8 mouse cellular contexts compared by ENCODE assay signal in the genomic region with DNA sequence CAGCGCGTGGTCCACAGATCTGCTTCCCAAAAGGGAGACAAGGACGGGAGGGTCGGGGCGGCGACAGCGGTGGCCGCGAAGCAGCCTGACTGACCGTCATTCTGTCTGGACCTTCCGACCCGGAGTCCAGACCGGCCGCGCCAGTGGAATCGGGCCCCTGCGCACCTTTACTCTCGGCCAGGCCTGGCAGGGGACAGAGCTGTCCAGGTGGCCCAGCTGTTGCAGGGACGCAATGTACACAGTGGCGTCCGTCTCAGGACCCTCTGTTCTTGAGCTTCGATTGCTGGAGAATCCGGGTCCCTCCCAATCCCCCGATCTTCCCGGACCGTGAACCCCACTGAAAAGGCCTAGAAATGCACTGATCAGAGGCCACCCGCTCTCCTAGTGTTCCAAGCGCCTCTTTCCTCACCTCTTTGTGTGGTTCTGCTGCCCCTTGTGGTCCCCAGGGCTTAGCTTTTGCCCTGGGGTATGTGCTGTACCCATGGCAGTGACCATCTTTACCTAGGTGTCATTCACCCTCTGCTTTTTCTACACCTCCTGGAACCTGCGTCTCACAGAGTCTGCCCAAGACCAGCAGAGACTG. TPM values are rescaled to one million over a fixed set of nuclear protein-coding genes. Genes with fewer than 3 reads are reported as not detected.
DNase-seq lines count a peak whose midpoint lies in the region; ATAC-seq and TF ChIP-seq lines count a peak whose summit lies in the region.

No protein-coding gene starts in this region.

- H3K27ac ChIP-seq in heart, adult 2 months = peak overlapping the region; percentile 17
- no peak overlapping the region for H3K27ac ChIP-seq in forebrain, embryonic 16.5 days (ENCODE audit: low read length)
- H3K27ac ChIP-seq in liver, embryonic 12.5 days = peak overlapping the region; percentile 38; the same call in 1 of the 2 replicates
- peak overlapping the region; percentile 18; the same call in 1 of the 2 replicates for H3K27ac ChIP-seq in stomach, postnatal 0 days (replicated peaks)

- peak overlapping the region; percentile 78 for H3K4me2 ChIP-seq in forebrain, embryonic 16.5 days (ENCODE audit: low read length)
- peak overlapping the region; percentile 78 for H3K4me2 ChIP-seq in liver, embryonic 12.5 days
- peak overlapping the region; percentile 95 for H3K4me2 ChIP-seq in stomach, postnatal 0 days (replicated peaks; ENCODE audit: low read depth)

- H3K9me3 ChIP-seq in forebrain, embryonic 16.5 days (ENCODE audit: control insufficient read depth, low read length) = no peaks in the 10 kb centered on the region
- no peaks in the 10 kb centered on the region for H3K9me3 ChIP-seq in liver, embryonic 12.5 days (replicated peaks)
- no peaks in the 10 kb centered on the region for H3K9me3 ChIP-seq in stomach, postnatal 0 days (ENCODE audit: control insufficient read depth, low read length)

- H3K4me1 ChIP-seq in heart, adult 2 months (ENCODE audit: control insufficient read depth, insufficient read depth, low read length) = peaks cover 2% of the 10 kb centered on the region
- peaks cover 8% of the 10 kb centered on the region for H3K4me1 ChIP-seq in forebrain, embryonic 16.5 days (replicated peaks; ENCODE audit: control insufficient read depth, insufficient read depth, low read length)
- H3K4me1 ChIP-seq in liver, embryonic 12.5 days = peaks cover 30% of the 10 kb centered on the region
- H3K4me1 ChIP-seq in stomach, postnatal 0 days (replicated peaks; ENCODE audit: control insufficient read depth, insufficient read depth) = no peaks in the 10 kb centered on the region

- WGBS in heart, adult 2 months = 18% methylated on average over 29 of the region's 29 CpGs
- 4% methylated on average over 29 of the region's 29 CpGs for WGBS in forebrain, embryonic 16.5 days
- 5% methylated on average over 29 of the region's 29 CpGs for WGBS in liver, embryonic 12.5 days (ENCODE audit: insufficient replicate concordance)
- 15% methylated on average over 21 of the region's 29 CpGs for WGBS in stomach, postnatal 0 days

- H3K9ac ChIP-seq in heart, adult 2 months (ENCODE audit: low read depth, low read length) = peak overlapping the region; percentile 76
- H3K9ac ChIP-seq in forebrain, embryonic 16.5 days (replicated peaks; ENCODE audit: low read depth, low read length) = peak overlapping the region; percentile 49
- H3K9ac ChIP-seq in liver, embryonic 12.5 days = peak overlapping the region; percentile 55
- H3K9ac ChIP-seq in stomach, postnatal 0 days (ENCODE audit: low read length) = peak overlapping the region; percentile 63

- no peak for TF ChIP-seq POLR2A in heart, adult 2 months (IDR thresholded peaks at IDR 0.05; ENCODE audit: insufficient read depth, low read depth, low read length)

- H3K4me3 ChIP-seq in heart, adult 2 months = peak overlapping the region; percentile 58
- H3K4me3 ChIP-seq in forebrain, embryonic 16.5 days (replicated peaks; ENCODE audit: low read length) = peak overlapping the region; percentile 49
- H3K4me3 ChIP-seq in liver, embryonic 12.5 days = peak overlapping the region; percentile 58
- H3K4me3 ChIP-seq in stomach, postnatal 0 days (ENCODE audit: low read depth, low read length) = peak overlapping the region; percentile 52

- H3K36me3 ChIP-seq in heart, adult 2 months (ENCODE audit: control insufficient read depth, insufficient read depth, low read length) = no peaks in the 10 kb centered on the region
- no peaks in the 10 kb centered on the region for H3K36me3 ChIP-seq in forebrain, embryonic 16.5 days (ENCODE audit: control insufficient read depth, insufficient read depth)
- no peaks in the 10 kb centered on the region for H3K36me3 ChIP-seq in liver, embryonic 12.5 days
- no peaks in the 10 kb centered on the region for H3K36me3 ChIP-seq in stomach, postnatal 0 days (ENCODE audit: control insufficient read depth, insufficient read depth, low read length)

- no peaks in the 10 kb centered on the region for H3K27me3 ChIP-seq in heart, adult 2 months (ENCODE audit: control insufficient read depth, insufficient read depth, low read length)
- peaks cover 27% of the 10 kb centered on the region for H3K27me3 ChIP-seq in forebrain, embryonic 16.5 days (replicated peaks; ENCODE audit: control insufficient read depth, insufficient read depth, low read length)
- H3K27me3 ChIP-seq in liver, embryonic 12.5 days (replicated peaks) = peaks cover 84% of the 10 kb centered on the region
- H3K27me3 ChIP-seq in stomach, postnatal 0 days (ENCODE audit: control insufficient read depth, insufficient read depth, low read length) = no peaks in the 10 kb centered on the region; the same call in 1 of the 2 replicates

- no peak for DNase-seq in heart, adult 2 months
- no peak for DNase-seq in heart, postnatal 10 days
- DNase-seq in ES-CJ7 (ENCODE audit: low read depth, low spot score) = peak; percentile 48
- no peak for DNase-seq in stomach, postnatal 0 days (ENCODE audit: low spot score)
- DNase-seq in thymus, postnatal 25 days = no peak
- no peak for DNase-seq in layer of hippocampus, adult 11-12 months (ENCODE audit: low spot score)

- no peak for ATAC-seq in forebrain, embryonic 16.5 days
- ATAC-seq in liver, embryonic 12.5 days = peak; percentile 45
- peak; percentile 28 for ATAC-seq in stomach, postnatal 0 days (ENCODE audit: low FRiP score, low TSS enrichment)

- H3K79me2 ChIP-seq in heart, adult 2 months (replicated peaks; ENCODE audit: control insufficient read depth, insufficient read depth, low read length) = no peaks in the 10 kb centered on the region

- no peak for TF ChIP-seq EP300 in heart, adult 2 months (IDR thresholded peaks at IDR 0.05; ENCODE audit: insufficient read depth, low read depth, low read length)
- no peak for TF ChIP-seq EP300 in stomach, postnatal 0 days (optimal IDR thresholded peaks at IDR 0.05)

- intact Hi-C loops in heart, adult 2 months (cut with DNase I) = no loop called here
- intact Hi-C loops in heart, postnatal 10 days (cut with DNase I) = no loop called here

- peak; percentile 33 for TF ChIP-seq CTCF in heart, adult 2 months (IDR thresholded peaks at IDR 0.05)
- peak; percentile 45 for TF ChIP-seq CTCF in stomach, postnatal 0 days (IDR thresholded peaks at IDR 0.05; ENCODE audit: low read depth)

RNA-seq across cellular contexts. Expression of a gene that starts 0.5 kb away (rescaled TPM):
- total RNA-seq in heart, adult 2 months (2021) = under 1 TPM; 0.34 to 0.91 TPM
- polyA plus RNA-seq in heart, adult 2 months (2012; rRNA removed) = 0.53 and 0.80 TPM in 2 replicates
- total RNA-seq in heart, postnatal 10 days (2021) = under 1 TPM; 0.55 to 0.69 TPM
- polyA plus RNA-seq in forebrain, embryonic 16.5 days (2015; fragmentation: Nextera tagmentation; extraction: Ambion mirVana) = 2.2 and 2.7 TPM in 2 replicates
- 1.9 and 2.0 TPM in 2 replicates for polyA plus RNA-seq in liver, embryonic 12.5 days (2016; fragmentation: Nextera tagmentation; extraction: Ambion mirVana)
- polyA plus RNA-seq in stomach, postnatal 0 days (2015; fragmentation: Nextera tagmentation; extraction: Ambion mirVana) = 1.3 and 1.7 TPM in 2 replicates

RNA-seq across cellular contexts. Expression of a gene that starts 0.6 kb away (rescaled TPM):
- total RNA-seq in heart, adult 2 months (2021) = not detected
- not detected in 2 replicates for polyA plus RNA-seq in heart, adult 2 months (2012; rRNA removed)
- under 1 TPM in 1 of 2 experiments, not detected in 1; 0.10 TPM for total RNA-seq in heart, postnatal 10 days (2021)
- not detected in 2 replicates for polyA plus RNA-seq in forebrain, embryonic 16.5 days (2015; fragmentation: Nextera tagmentation; extraction: Ambion mirVana)
- polyA plus RNA-seq in liver, embryonic 12.5 days (2016; fragmentation: Nextera tagmentation; extraction: Ambion mirVana) = 0.05 and 0.10 TPM in 2 replicates
- 0.08 and 0.13 TPM in 2 replicates for polyA plus RNA-seq in stomach, postnatal 0 days (2015; fragmentation: Nextera tagmentation; extraction: Ambion mirVana)

RNA-seq across cellular contexts. Expression of a gene that starts 12.8 kb away (rescaled TPM):
- total RNA-seq in heart, adult 2 months (2021) = not detected
- not detected in 2 replicates for polyA plus RNA-seq in heart, adult 2 months (2012; rRNA removed)
- total RNA-seq in heart, postnatal 10 days (2021) = not detected
- not detected in 2 replicates for polyA plus RNA-seq in forebrain, embryonic 16.5 days (2015; fragmentation: Nextera tagmentation; extraction: Ambion mirVana)
- polyA plus RNA-seq in liver, embryonic 12.5 days (2016; fragmentation: Nextera tagmentation; extraction: Ambion mirVana) = not detected in 2 replicates
- polyA plus RNA-seq in stomach, postnatal 0 days (2015; fragmentation: Nextera tagmentation; extraction: Ambion mirVana) = not detected in 2 replicates

RNA-seq across cellular contexts. Expression of a gene that starts 22.5 kb away (rescaled TPM):
- total RNA-seq in heart, adult 2 months (2021) = not detected
- not detected in 2 replicates for polyA plus RNA-seq in heart, adult 2 months (2012; rRNA removed)
- not detected for total RNA-seq in heart, postnatal 10 days (2021)
- not detected in 2 replicates for polyA plus RNA-seq in forebrain, embryonic 16.5 days (2015; fragmentation: Nextera tagmentation; extraction: Ambion mirVana)
- 0.14 and 0.48 TPM in 2 replicates for polyA plus RNA-seq in liver, embryonic 12.5 days (2016; fragmentation: Nextera tagmentation; extraction: Ambion mirVana)
- polyA plus RNA-seq in stomach, postnatal 0 days (2015; fragmentation: Nextera tagmentation; extraction: Ambion mirVana) = 0.11 TPM in 1 of 2 replicates, not detected in the other

RNA-seq across cellular contexts. Expression of a gene that starts 22.6 kb away (rescaled TPM):
- total RNA-seq in heart, adult 2 months (2021) = under 1 TPM; 0.05 to 0.34 TPM
- 0.03 and 0.10 TPM in 2 replicates for polyA plus RNA-seq in heart, adult 2 months (2012; rRNA removed)
- under 1 TPM; 0.10 TPM for total RNA-seq in heart, postnatal 10 days (2021)
- 1.9 and 2.2 TPM in 2 replicates for polyA plus RNA-seq in forebrain, embryonic 16.5 days (2015; fragmentation: Nextera tagmentation; extraction: Ambion mirVana)
- polyA plus RNA-seq in liver, embryonic 12.5 days (2016; fragmentation: Nextera tagmentation; extraction: Ambion mirVana) = 9.8 and 10.1 TPM in 2 replicates
- 0.91 and 1.1 TPM in 2 replicates for polyA plus RNA-seq in stomach, postnatal 0 days (2015; fragmentation: Nextera tagmentation; extraction: Ambion mirVana)
